Mouse (Mus musculus): ENCODE results near the gene Meis2. TPM values are rescaled to one million over a fixed set of nuclear protein-coding genes. Genes with fewer than 3 reads are reported as not detected.

Meis2 gene
- polyA plus RNA-seq, 1 experiment from 2014 or later, result 79.0 TPM

DNA sequence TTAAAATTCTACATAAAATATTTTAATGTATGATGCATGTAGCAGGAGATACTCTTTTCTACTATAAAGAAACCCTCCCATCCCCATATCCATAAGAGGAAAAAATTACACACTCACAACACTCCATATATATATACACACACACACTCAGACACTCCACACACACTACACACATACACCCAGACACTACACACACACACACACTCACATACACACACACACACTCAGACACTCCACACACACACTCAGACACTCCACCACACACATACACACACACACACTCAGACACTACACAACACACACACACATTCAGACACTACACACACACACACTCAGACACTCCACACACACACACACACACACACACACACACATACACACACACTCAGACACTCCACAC is 85.1 kb downstream of the Meis2 start:
- no peaks in the 10 kb centered on the region for H3K9me3 ChIP-seq
- H3K36me3 ChIP-seq, result no peaks in the 10 kb centered on the region
- no peak overlapping the region for H3K9ac ChIP-seq (replicated peaks)
- ATAC-seq, result peak; percentile 53
- H3K4me2 ChIP-seq (replicated peaks), result no peak overlapping the region
- no peaks in the 10 kb centered on the region for H3K27me3 ChIP-seq
- H3K27ac ChIP-seq, result peak overlapping the region; percentile 75
- no peak overlapping the region for H3K4me3 ChIP-seq (replicated peaks)
- peaks cover 22% of the 10 kb centered on the region for H3K4me1 ChIP-seq (replicated peaks)

DNA sequence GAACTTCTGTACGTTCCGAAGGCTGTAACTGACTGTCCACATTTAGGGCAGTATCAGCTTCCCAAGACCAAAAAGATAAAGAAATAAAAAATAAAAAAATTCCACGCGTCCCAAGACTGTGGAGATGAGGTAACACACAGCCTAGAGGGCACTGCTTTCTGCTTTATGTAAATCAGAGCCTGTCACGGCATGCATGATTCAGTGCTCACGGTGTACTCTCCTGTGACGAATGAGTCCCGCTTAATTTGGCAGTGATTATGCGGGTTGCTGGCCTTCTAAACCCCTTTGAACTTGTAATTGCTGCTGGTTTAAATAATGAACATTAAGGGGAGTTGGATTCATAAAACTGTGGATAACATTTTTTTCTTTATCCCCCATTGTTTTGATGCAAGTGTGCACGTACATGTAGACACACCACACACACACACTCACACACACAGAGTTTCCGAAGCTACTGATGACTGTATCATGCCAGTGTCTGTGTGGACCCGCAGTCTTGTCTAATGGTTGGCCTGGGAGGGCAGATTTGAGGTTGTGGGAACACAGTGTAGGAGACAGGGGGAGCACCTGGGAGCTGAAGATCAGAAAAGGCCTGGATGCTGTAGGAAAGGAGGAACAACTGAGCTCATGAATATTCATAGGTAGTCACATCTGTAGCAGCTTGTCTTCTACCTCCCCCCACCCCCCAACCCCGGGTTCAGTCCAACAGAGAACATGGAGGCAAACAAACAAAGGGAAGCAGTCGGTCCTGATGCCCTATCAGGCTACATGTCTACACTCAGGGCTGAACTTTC is 85.8 kb downstream of the Meis2 start:
- H3K4me1 ChIP-seq (replicated peaks), result peaks cover 22% of the 10 kb centered on the region
- H3K4me2 ChIP-seq (replicated peaks), result no peak overlapping the region; the same call in 1 of the 2 replicates
- 36% methylated on average over 14 of the region's 14 CpGs for WGBS

DNA sequence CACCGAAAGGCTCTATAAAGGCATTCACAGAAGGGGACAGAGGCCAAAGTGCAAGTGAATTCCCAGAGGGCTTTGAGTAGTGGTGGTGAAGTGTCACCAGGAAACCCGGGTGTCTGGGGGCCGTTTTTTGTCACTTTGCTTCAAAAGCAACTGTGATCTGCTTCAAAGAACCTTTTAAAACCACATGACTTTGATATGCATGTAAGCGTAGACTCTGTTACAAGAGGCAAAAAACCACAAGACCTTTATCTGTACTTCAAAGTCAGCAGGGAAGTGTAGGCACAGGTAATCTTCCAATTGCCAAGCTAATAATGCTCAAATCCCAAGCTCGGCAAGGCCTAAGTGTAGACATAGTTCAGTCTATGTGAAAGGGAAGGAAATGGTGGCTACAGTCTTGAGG is 87.0 kb downstream of the Meis2 start:
- ATAC-seq, result no peak
- Histone ChIP-seq H3K36me3 (no peaks in the 10 kb centered on the region), H3K4me2 (replicated peaks) (no peak overlapping the region), H3K27ac (peak overlapping the region; percentile 75; the same call in 1 of the 2 replicates), H3K4me3 (replicated peaks) (no peak overlapping the region), H3K9ac (replicated peaks) (no peak overlapping the region), H3K27me3 (no peaks in the 10 kb centered on the region), H3K4me1 (replicated peaks) (peaks cover 22% of the 10 kb centered on the region), H3K9me3 (no peaks in the 10 kb centered on the region)
- 79% methylated on average over 5 of the region's 5 CpGs for WGBS

More for the DNA sequence above, 85.8 kb downstream of the Meis2 start:
- peak; percentile 91 for ATAC-seq
- Histone ChIP-seq H3K27ac (peak overlapping the region; percentile 75), H3K27me3 (no peaks in the 10 kb centered on the region), H3K9ac (replicated peaks) (no peak overlapping the region), H3K9me3 (no peaks in the 10 kb centered on the region), H3K4me3 (replicated peaks) (no peak overlapping the region), H3K36me3 (no peaks in the 10 kb centered on the region)

- H3K36me3 ChIP-seq, result no peaks in the 10 kb centered on the region
- no peaks in the 10 kb centered on the region for H3K4me1 ChIP-seq (replicated peaks)
- H3K27me3 ChIP-seq, result no peaks in the 10 kb centered on the region
- no peak overlapping the region for H3K27ac ChIP-seq
- ATAC-seq, result no peak
- H3K9me3 ChIP-seq, result no peaks in the 10 kb centered on the region
- no peak overlapping the region for H3K4me3 ChIP-seq (replicated peaks)
- 87% methylated on average over 3 of the region's 3 CpGs for WGBS
- H3K9ac ChIP-seq (replicated peaks), result no peak overlapping the region
- H3K4me2 ChIP-seq (replicated peaks), result no peak overlapping the region
These were observed 94.3 kb downstream of the Meis2 start for GRCm38 (mm10) chr2:115971296-115971805.

GRCm38 (mm10) chr2:115970091-115970820 is 95.4 kb downstream of the Meis2 start:
- Histone ChIP-seq H3K4me1 (replicated peaks) (no peaks in the 10 kb centered on the region), H3K4me3 (replicated peaks) (no peak overlapping the region), H3K36me3 (no peaks in the 10 kb centered on the region), H3K27ac (no peak overlapping the region), H3K27me3 (no peaks in the 10 kb centered on the region), H3K4me2 (replicated peaks) (no peak overlapping the region), H3K9me3 (no peaks in the 10 kb centered on the region), H3K9ac (replicated peaks) (no peak overlapping the region)
- WGBS, result 85% methylated on average over 9 of the region's 9 CpGs
- ATAC-seq, result no peak

DNA sequence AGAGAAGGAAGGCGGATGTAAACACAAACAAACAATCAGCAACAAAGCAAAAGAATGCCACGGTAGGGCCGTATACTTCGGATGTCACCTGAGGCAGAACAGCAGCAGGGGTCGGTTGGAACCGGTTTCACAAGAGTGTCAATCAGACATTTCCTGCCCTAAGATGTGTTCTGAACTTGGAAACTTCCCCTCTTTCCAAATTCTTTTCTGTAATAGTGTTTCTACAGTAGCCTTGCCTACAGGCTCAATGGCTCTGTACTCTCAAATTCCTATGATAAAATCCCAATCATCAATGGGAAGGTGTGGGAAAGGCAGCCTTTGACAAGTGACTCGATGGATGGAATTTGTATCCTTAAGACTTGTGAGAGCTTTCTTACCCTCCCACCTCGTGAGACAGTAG is 96.4 kb downstream of the Meis2 start:
- Histone ChIP-seq H3K4me1 (replicated peaks) (peaks cover 3% of the 10 kb centered on the region; the same call in 1 of the 2 replicates), H3K9ac (replicated peaks) (no peak overlapping the region), H3K27me3 (no peaks in the 10 kb centered on the region), H3K4me3 (replicated peaks) (no peak overlapping the region), H3K36me3 (no peaks in the 10 kb centered on the region), H3K27ac (no peak overlapping the region), H3K4me2 (replicated peaks) (no peak overlapping the region), H3K9me3 (no peaks in the 10 kb centered on the region)
- 81% methylated on average over 8 of the region's 8 CpGs for WGBS
- no peak for ATAC-seq

- WGBS, result 79% methylated on average over 3 of the region's 3 CpGs
- ATAC-seq, result no peak
These were observed 100.7 kb downstream of the Meis2 start for GRCm38 (mm10) chr2:115964911-115965310.

DNA sequence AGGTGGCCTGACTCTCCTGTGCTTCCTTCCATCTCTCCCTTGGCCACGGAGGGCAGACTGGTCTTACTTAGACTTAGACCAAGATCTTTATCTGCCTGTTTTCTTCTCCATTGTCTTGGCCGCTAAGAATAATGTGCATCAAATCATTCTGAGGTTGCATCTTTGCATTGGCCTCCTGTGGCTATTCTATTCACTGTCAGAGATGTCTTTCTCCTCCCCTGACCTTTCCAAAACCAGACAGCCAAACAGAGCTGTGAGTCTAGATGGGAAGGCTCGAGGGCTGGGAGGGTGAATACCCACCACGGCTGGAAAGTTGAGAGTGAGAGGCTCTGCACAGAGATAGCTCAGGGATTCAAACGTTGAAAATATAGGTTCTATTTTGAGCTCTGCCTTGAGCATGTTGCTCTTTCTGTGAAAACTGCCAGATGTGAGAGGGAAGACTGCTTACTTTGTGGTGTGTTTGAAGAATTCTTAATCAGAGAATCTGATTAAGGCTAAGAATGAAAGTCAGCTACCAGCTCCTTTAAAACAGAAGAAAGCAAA is 102.3 kb downstream of the Meis2 start:
- no peak overlapping the region for H3K4me3 ChIP-seq (replicated peaks)
- no peak for ATAC-seq
- no peak overlapping the region for H3K4me2 ChIP-seq (replicated peaks)
- no peaks in the 10 kb centered on the region for H3K27me3 ChIP-seq
- no peak overlapping the region for H3K9ac ChIP-seq (replicated peaks)
- H3K27ac ChIP-seq, result no peak overlapping the region
- WGBS, result 28% methylated on average over 5 of the region's 5 CpGs
- no peaks in the 10 kb centered on the region for H3K9me3 ChIP-seq
- peaks cover 17% of the 10 kb centered on the region; the same call in 1 of the 2 replicates for H3K4me1 ChIP-seq (replicated peaks)
- H3K36me3 ChIP-seq, result no peaks in the 10 kb centered on the region

More at GRCm38 (mm10) chr2:115964911-115965310, 100.7 kb downstream of the Meis2 start:
- Histone ChIP-seq H3K9ac (replicated peaks) (no peak overlapping the region), H3K27me3 (no peaks in the 10 kb centered on the region), H3K36me3 (no peaks in the 10 kb centered on the region), H3K4me2 (replicated peaks) (no peak overlapping the region), H3K9me3 (no peaks in the 10 kb centered on the region), H3K27ac (no peak overlapping the region), H3K4me3 (replicated peaks) (no peak overlapping the region), H3K4me1 (replicated peaks) (peaks cover 17% of the 10 kb centered on the region; the same call in 1 of the 2 replicates)

- H3K4me2 ChIP-seq (replicated peaks), result no peak overlapping the region
- WGBS, result 73% methylated on average over 3 of the region's 3 CpGs
- peaks cover 17% of the 10 kb centered on the region; the same call in 1 of the 2 replicates for H3K4me1 ChIP-seq (replicated peaks)
- no peak overlapping the region for H3K9ac ChIP-seq (replicated peaks)
- no peaks in the 10 kb centered on the region for H3K36me3 ChIP-seq
- ATAC-seq, result no peak
- no peak overlapping the region for H3K27ac ChIP-seq
- H3K4me3 ChIP-seq (replicated peaks), result no peak overlapping the region
- H3K27me3 ChIP-seq, result no peaks in the 10 kb centered on the region
- no peaks in the 10 kb centered on the region for H3K9me3 ChIP-seq
These were observed 102.9 kb downstream of the Meis2 start for GRCm38 (mm10) chr2:115962728-115963127.

- WGBS, result 68% methylated on average over 2 of the region's 2 CpGs
- Histone ChIP-seq H3K27ac (no peak overlapping the region), H3K36me3 (no peaks in the 10 kb centered on the region), H3K27me3 (no peaks in the 10 kb centered on the region), H3K4me1 (replicated peaks) (peaks cover 17% of the 10 kb centered on the region; the same call in 1 of the 2 replicates), H3K4me3 (replicated peaks) (no peak overlapping the region), H3K4me2 (replicated peaks) (no peak overlapping the region), H3K9me3 (no peaks in the 10 kb centered on the region), H3K9ac (replicated peaks) (no peak overlapping the region)
- ATAC-seq, result no peak
These were observed 103.5 kb downstream of the Meis2 start for GRCm38 (mm10) chr2:115962113-115962512.

- Histone ChIP-seq H3K4me2 (replicated peaks) (no peak overlapping the region), H3K9ac (replicated peaks) (no peak overlapping the region), H3K9me3 (no peaks in the 10 kb centered on the region), H3K36me3 (no peaks in the 10 kb centered on the region), H3K4me1 (replicated peaks) (peaks cover 17% of the 10 kb centered on the region; the same call in 1 of the 2 replicates), H3K27me3 (no peaks in the 10 kb centered on the region), H3K4me3 (replicated peaks) (no peak overlapping the region), H3K27ac (no peak overlapping the region)
- no peak for ATAC-seq
- 91% methylated on average over 7 of the region's 7 CpGs for WGBS
These were observed 105.0 kb downstream of the Meis2 start for GRCm38 (mm10) chr2:115960615-115961014.

DNA sequence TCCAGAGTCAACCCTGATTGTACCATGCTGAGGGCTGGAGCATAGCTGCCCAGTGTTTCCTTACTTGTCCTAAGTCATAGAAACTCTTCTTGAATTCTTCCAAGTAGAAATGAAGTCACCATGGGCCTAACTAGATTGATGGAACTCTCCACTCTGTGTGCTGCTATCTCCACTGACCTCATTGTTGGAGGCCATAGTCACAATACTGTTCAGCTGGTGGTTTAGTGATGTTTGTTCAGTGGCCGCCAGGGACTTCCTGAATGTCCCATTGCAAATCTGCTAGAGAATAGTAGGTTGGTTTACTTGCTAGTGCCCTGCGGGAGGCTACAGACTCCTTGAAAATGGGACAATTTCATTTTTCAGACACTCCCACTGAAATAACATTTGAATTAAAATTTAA is 108.9 kb downstream of the Meis2 start:
- ATAC-seq, result no peak
- Histone ChIP-seq H3K27ac (no peak overlapping the region), H3K4me3 (replicated peaks) (no peak overlapping the region), H3K9me3 (no peaks in the 10 kb centered on the region), H3K36me3 (no peaks in the 10 kb centered on the region), H3K9ac (replicated peaks) (no peak overlapping the region), H3K27me3 (no peaks in the 10 kb centered on the region), H3K4me1 (replicated peaks) (no peaks in the 10 kb centered on the region), H3K4me2 (replicated peaks) (no peak overlapping the region)
- 84% methylated on average over 2 of the region's 2 CpGs for WGBS

Measured in midbrain, embryonic 13.5 days (tissue).